Mouse (Mus musculus) midbrain, embryonic 11.5 days (tissue): ENCODE data around the gene Hsd17b2. TPM values are rescaled to one million over a fixed set of nuclear protein-coding genes. Genes with fewer than 3 reads are reported as not detected.
A peak's percentile ranks its signal among the peaks of the same experiment; 100 is the strongest.

Experiments
- ATAC-seq: fragments of 200-750 bp; cut with Nextera tagmentation; 2 replicates; pipeline ENCODE4 v1.8.0; 2017; ENCODE audit warnings: moderate TSS enrichment, moderate library complexity; ENCODE audit not compliant: low FRiP score
- DNase-seq: peaks from one replicate; pipeline ENCODE4 v3.0.0; 2015; ENCODE audit warnings: low spot score; ENCODE audit errors: missing footprints
- H3K27ac ChIP-seq: fragments of 300-500 bp; sonication (generic); 2 replicates; pipeline ENCODE4 v1.5.1; 2014; ENCODE audit warnings: low read depth, low read length
- H3K27me3 ChIP-seq: fragments of 300-500 bp; sonication (generic); 2 replicates; pipeline ENCODE4 v1.6.1; 2014; ENCODE audit warnings: mild to moderate bottlenecking, low read length, moderate library complexity, mixed read lengths; ENCODE audit not compliant: control insufficient read depth, insufficient read depth
- H3K36me3 ChIP-seq: fragments of 300-500 bp; sonication (generic); 2 replicates; pipeline ENCODE4 v1.6.1; 2014; ENCODE audit warnings: mild to moderate bottlenecking, low read length, moderate library complexity, mixed read lengths; ENCODE audit not compliant: control insufficient read depth, insufficient read depth
- H3K4me1 ChIP-seq: fragments of 300-500 bp; sonication (generic); 2 replicates; pipeline ENCODE4 v1.6.1; 2014; ENCODE audit warnings: low read length; ENCODE audit not compliant: control insufficient read depth, insufficient read depth
- H3K4me2 ChIP-seq: fragments of 300-500 bp; sonication (generic); 2 replicates; pipeline ENCODE4 v1.6.1; 2014; ENCODE audit warnings: mild to moderate bottlenecking, moderate library complexity
- H3K4me3 ChIP-seq: fragments of 300-500 bp; sonication (generic); 2 replicates; pipeline ENCODE4 v1.5.1; 2014; ENCODE audit warnings: low read depth, low read length
- H3K9ac ChIP-seq: fragments of 300-500 bp; sonication (generic); 2 replicates; pipeline ENCODE4 v1.6.1; 2014; ENCODE audit warnings: low read length
- H3K9me3 ChIP-seq: fragments of 300-500 bp; sonication (generic); 2 replicates; pipeline ENCODE4 v1.6.1; 2016; ENCODE audit warnings: low read length; ENCODE audit not compliant: control insufficient read depth
- WGBS: fragments of 180-500 bp; shearing (Covaris S2); extraction: QIAGEN DNeasy Blood & Tissue Kit; methylation state at CpG from one replicate; pipeline ENCODE4 v1.1.7; 2014; 5-methylcytosine and 5-hydroxymethylcytosine counted together
- polyA plus RNA-seq: library from polyadenylated mRNA; unstranded; fragments of >200 nt; fragmentation: Nextera tagmentation; extraction: Ambion mirVana; gene quantifications from 2 replicates; pipeline ENCODE4 v1.2.1, GENCODE M21; 2014

Hsd17b2 gene
- polyA plus RNA-seq: not detected in 2 replicates

DNA sequence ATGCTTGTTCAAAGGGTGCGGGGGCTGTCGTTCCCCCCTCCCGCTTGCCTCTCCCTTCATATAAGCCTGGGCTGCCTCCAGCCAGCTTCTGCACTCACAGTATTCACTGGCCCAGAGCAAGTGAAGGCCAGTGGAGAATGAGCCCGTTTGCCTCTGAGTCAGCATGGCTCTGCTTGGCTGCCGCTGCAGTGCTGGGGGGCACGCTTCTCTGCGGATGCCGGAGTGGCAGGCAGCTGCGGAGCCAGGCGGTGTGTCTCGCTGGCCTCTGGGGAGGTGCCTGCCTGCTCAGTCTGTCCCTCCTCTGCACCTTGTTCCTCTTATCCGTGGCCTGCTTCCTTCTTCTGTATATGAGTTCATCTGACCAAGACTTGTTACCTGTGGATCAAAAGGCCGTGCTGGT lies at the start of gene Hsd17b2:
Hsd17b2 (plus strand) TSS at position 46 of the 400 bp plus-strand sequence.
- H3K4me3 ChIP-seq: no peak within 1 kb of the TSS
- DNase-seq (peak; percentile 77), ATAC-seq (no peak)
- no peak within 1 kb of the TSS for H3K27ac ChIP-seq
- no peaks in the 10 kb centered on the region for H3K9me3 ChIP-seq
- H3K9ac ChIP-seq: no peak within 1 kb of the TSS
- no peaks in the 10 kb centered on the region for H3K36me3 ChIP-seq
- no peaks in the 10 kb centered on the region for H3K27me3 ChIP-seq
- H3K4me2 ChIP-seq: no peak within 1 kb of the TSS
- no peaks in the 10 kb centered on the region for H3K4me1 ChIP-seq
- 58% methylated on average over 13 of the region's 13 CpGs for WGBS

DNA sequence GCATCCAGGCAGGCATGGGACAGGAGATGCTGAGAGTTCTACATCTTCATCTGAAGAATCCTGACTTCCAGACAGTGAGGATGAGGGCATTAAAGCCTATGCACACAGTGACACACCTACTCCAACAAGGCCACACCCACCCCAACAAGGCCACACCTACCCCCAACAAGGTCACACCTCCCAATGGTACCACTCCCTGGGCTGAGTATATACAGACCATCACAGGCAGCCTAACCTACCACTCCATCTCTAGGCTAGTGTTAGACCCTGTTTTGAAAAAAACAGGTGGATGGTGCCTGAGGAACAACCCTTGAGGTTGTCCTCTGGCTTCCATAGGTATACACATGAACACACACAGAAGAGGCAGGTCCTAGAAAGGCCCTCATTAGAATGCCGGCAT lies 49.4 kb upstream of the Hsd17b2 start:
- Histone ChIP-seq H3K9ac (no peak overlapping the region), H3K27ac (no peak overlapping the region), H3K4me1 (no peaks in the 10 kb centered on the region), H3K4me2 (no peak overlapping the region), H3K36me3 (no peaks in the 10 kb centered on the region), H3K4me3 (no peak overlapping the region), H3K27me3 (no peaks in the 10 kb centered on the region), H3K9me3 (no peaks in the 10 kb centered on the region; the same call in 1 of the 2 replicates)
- WGBS: 100% methylated on average over 1 of the region's 1 CpGs
- ATAC-seq (no peak), DNase-seq (no peak)

GRCm38 (mm10) chr8:117658990-117659389 lies 42.7 kb upstream of the Hsd17b2 start:
- Histone ChIP-seq H3K27me3 (no peaks in the 10 kb centered on the region), H3K9me3 (no peaks in the 10 kb centered on the region), H3K4me1 (peaks cover 10% of the 10 kb centered on the region), H3K27ac (no peak overlapping the region), H3K36me3 (no peaks in the 10 kb centered on the region), H3K9ac (no peak overlapping the region), H3K4me3 (no peak overlapping the region), H3K4me2 (no peak overlapping the region)
- no peak for ATAC-seq
- 84% methylated on average over 7 of the region's 7 CpGs for WGBS
- no peak for DNase-seq

DNA sequence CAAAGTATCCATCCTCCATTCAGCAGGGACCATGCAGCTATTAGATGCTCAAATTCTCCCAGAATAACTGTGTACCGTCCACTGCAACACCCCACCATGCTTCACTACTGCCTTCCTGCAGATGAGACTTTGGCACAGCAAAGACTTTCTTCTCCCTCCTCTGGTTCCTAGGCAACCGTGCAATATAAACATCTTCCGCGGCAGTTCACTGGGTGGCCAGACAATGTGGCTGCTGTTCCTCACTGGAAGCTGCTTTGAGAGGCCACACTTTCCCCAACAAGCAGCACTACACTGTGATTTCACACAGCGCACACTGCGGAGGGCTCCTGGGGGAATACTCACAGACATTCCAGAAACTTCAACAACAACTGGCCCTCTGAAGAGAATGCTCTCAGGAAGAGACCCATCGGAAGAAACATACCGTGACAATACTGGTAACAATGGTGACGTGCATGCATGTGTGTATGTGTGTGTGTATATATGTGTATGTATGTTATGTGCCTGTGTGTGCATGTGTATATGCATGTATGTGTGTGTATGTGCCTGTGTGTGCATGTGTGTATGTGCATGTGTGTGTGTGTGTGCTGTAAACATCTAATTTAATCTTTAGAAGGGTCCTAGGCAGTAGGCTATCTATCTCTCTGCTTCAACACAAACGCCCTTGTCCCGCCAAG lies 41.2 kb upstream of the Hsd17b2 start:
- Histone ChIP-seq H3K36me3 (no peaks in the 10 kb centered on the region), H3K27me3 (no peaks in the 10 kb centered on the region), H3K4me2 (no peak overlapping the region), H3K4me3 (no peak overlapping the region), H3K9ac (no peak overlapping the region), H3K27ac (no peak overlapping the region), H3K9me3 (no peaks in the 10 kb centered on the region), H3K4me1 (peaks cover 10% of the 10 kb centered on the region)
- peak; percentile 83 for ATAC-seq
- 49% methylated on average over 11 of the region's 11 CpGs for WGBS
- peak; percentile 88 for DNase-seq

DNA sequence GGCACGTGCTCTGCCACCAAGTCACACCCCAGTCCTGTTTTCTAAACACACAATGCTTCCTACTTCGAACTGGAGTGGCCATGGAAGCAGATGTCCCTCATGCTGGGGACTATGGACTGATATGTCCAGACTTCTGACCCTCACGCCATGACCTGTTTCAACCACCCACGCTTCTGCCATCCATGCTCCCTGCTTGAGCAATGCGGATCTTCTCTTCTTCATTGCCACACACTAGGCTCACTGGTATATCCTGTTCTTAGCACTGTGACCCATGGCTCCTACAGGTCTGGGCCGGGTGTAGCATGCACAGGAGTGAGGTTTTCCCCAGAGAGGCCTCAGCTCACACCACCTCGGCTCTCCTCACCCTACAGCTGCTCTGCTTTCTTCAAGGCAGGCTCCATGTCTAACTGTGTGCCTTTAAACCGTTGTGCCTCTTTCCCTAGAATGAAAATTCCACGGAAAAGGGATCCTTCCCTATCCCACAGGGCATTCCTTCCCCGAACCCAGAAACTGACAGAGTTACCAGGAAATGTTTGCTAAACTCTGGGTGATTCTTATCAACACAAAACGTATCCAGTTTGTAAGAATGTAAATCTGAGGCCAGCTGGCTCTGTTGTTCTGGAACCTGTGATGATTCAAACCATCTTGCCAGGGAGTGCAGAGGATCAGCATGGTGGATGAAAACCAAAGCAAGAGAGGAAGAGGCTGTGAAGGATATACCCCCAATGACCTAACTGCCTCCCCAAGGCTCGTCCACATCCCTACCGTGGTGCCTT lies 34.2 kb upstream of the Hsd17b2 start:
- Histone ChIP-seq H3K27ac (no peak overlapping the region), H3K4me3 (no peak overlapping the region), H3K36me3 (no peaks in the 10 kb centered on the region), H3K9ac (no peak overlapping the region), H3K4me1 (no peaks in the 10 kb centered on the region), H3K9me3 (no peaks in the 10 kb centered on the region), H3K27me3 (no peaks in the 10 kb centered on the region), H3K4me2 (no peak overlapping the region)
- 80% methylated on average over 13 of the region's 13 CpGs for WGBS
- DNase-seq: no peak
- no peak for ATAC-seq

DNA sequence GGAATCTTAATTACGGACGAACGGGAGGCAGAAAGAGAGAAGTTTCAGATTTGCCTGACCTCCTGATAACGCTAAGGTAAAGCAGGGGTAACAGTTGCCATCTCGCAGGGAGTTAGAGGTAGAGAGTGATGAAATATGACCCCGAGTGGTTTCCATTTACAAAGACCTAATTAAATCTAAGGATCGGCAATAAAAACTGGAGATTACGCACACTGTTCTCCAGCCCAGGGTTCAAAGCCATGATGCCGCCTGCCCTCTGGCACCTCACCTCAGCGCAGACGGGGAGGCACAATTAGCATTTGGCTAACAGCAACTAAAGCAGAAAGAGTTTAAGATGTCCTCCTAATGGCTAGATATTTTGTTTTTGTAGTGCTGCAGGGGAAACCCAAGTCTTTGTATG lies 31.2 kb upstream of the Hsd17b2 start:
- DNase-seq (no peak), ATAC-seq (no peak)
- no peak overlapping the region for H3K4me2 ChIP-seq
- no peaks in the 10 kb centered on the region for H3K9me3 ChIP-seq
- H3K27ac ChIP-seq: no peak overlapping the region
- 52% methylated on average over 11 of the region's 11 CpGs for WGBS
- no peaks in the 10 kb centered on the region for H3K27me3 ChIP-seq
- no peak overlapping the region for H3K4me3 ChIP-seq
- no peak overlapping the region for H3K9ac ChIP-seq
- peaks cover 2% of the 10 kb centered on the region; the same call in 1 of the 2 replicates for H3K4me1 ChIP-seq
- no peaks in the 10 kb centered on the region for H3K36me3 ChIP-seq

DNA sequence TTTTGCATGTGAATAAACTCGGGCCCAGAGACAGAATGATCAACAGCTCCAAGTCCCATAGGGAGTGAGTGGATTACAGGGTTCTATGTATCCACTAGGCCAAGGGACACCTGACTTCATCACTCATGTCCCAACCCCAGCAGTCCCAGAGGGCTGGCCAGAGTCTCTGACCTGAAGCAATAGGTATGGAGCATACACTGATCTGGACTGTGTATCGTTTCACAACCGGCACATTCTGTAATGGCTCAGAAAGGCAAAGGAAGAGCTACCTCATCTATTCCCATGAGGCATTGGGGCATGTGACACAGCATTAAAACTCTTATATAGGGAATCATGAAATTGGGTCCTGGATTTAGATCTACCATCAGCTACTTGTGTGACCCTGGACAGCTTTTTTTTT lies 29.1 kb upstream of the Hsd17b2 start:
- ATAC-seq: no peak
- Histone ChIP-seq H3K27ac (no peak overlapping the region), H3K27me3 (no peaks in the 10 kb centered on the region), H3K9me3 (no peaks in the 10 kb centered on the region), H3K4me2 (no peak overlapping the region), H3K36me3 (no peaks in the 10 kb centered on the region), H3K4me3 (no peak overlapping the region), H3K4me1 (peaks cover 2% of the 10 kb centered on the region; the same call in 1 of the 2 replicates), H3K9ac (no peak overlapping the region)
- DNase-seq: no peak
- WGBS: 89% methylated on average over 3 of the region's 3 CpGs

DNA sequence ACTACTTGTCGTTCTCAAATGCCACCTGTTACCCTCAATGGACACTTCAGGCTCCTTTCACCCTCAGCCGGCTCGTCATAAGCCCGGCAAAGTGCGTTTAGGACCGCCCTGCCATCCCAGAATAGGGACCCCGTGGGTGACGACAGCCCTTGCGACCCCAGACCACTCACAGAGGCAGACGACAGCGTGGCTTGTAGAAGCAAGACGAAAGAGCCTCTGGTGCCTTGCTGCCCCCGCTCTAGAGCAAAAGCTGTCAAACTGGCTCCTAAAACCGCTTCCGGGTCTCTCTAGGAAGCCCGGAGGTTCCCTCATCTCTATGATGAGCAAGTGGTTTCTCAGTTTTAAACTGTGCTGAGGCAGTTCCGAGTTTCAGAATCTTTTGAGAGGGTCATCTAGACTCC lies 28.3 kb upstream of the Hsd17b2 start, which contains the start of gene Sdr42e1:
Sdr42e1 (minus strand) TSS at position 260 of the 401 bp plus-strand sequence.
- Histone ChIP-seq H3K27me3 (no peaks in the 10 kb centered on the region), H3K27ac (no peak within 1 kb of the TSS), H3K4me1 (peaks cover 2% of the 10 kb centered on the region; the same call in 1 of the 2 replicates), H3K36me3 (no peaks in the 10 kb centered on the region), H3K4me3 (peak within 1 kb of the TSS; percentile 32), H3K9me3 (no peaks in the 10 kb centered on the region), H3K9ac (peak within 1 kb of the TSS; percentile 31), H3K4me2 (peak within 1 kb of the TSS; percentile 52)
- WGBS: 15% methylated on average over 17 of the region's 17 CpGs
- no peak for ATAC-seq
- peak; percentile 86 for DNase-seq

GRCm38 (mm10) chr8:117675171-117675570 lies 26.5 kb upstream of the Hsd17b2 start:
- Histone ChIP-seq H3K4me1 (peaks cover 2% of the 10 kb centered on the region; the same call in 1 of the 2 replicates), H3K9ac (no peak overlapping the region), H3K4me3 (no peak overlapping the region), H3K9me3 (no peaks in the 10 kb centered on the region), H3K27me3 (no peaks in the 10 kb centered on the region), H3K36me3 (no peaks in the 10 kb centered on the region), H3K4me2 (no peak overlapping the region), H3K27ac (no peak overlapping the region)
- 77% methylated on average over 5 of the region's 5 CpGs for WGBS
- ATAC-seq (no peak), DNase-seq (no peak)
